Mouse (Mus musculus) ES-E14 (cell line): Measurements from ENCODE around the gene Rgs7bp.

Source experiments
- HCFC1 ChIP-seq: IDR thresholded peaks from 2 replicates; pipeline ENCODE4 v1.6.1; 2012; ENCODE audit warnings: low read length, inconsistent platforms, borderline replicate concordance; ENCODE audit not compliant: insufficient read depth
- MAFK ChIP-seq: IDR thresholded peaks from 2 replicates; pipeline ENCODE4 v1.6.1; 2014; ENCODE audit warnings: mild to moderate bottlenecking, low read depth, low read length, inconsistent platforms; ENCODE audit not compliant: insufficient read depth
- ZC3H11A ChIP-seq: IDR thresholded peaks from 2 replicates; pipeline ENCODE4 v1.6.1; 2012; ENCODE audit warnings: low read depth, mild to moderate bottlenecking, inconsistent platforms, low read length, borderline replicate concordance
- ZNF384 ChIP-seq: IDR thresholded peaks from 2 replicates; pipeline ENCODE4 v1.6.1; 2012; ENCODE audit warnings: low read depth, low read length, inconsistent platforms

DNA sequence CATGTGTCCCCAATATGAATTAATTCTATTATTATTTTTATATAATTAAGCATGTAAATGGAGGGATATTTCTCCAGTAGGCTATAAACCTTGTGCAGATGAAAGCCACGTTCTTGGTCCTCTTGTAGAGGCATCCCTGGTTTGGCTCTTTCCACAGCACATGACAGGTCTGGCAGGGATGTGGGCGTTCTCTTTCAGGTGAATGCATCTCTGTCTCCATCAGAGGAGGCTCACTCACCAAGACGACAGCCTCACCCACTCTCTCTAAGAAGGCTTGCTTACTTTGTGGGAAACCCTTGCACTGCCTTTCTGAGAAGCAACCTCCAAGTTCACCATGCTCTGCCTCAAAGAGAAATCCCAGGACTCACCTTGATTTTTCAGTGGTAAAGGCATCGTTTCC, 91.0 kb downstream of the Rgs7bp start:
- TF ChIP-seq ZC3H11A: no peak
- TF ChIP-seq MAFK: no peak
- no peak for TF ChIP-seq ZNF384
- TF ChIP-seq HCFC1: no peak
